Mouse (Mus musculus) kidney, postnatal 14 days (tissue): ENCODE measurements around the gene Ppp2r2d.
A peak's percentile ranks its signal among the peaks of the same experiment; 100 is the strongest.

Experiments
- DNase-seq: peaks from one replicate; pipeline ENCODE4 v3.0.0; 2022; ENCODE audit warnings: mixed read lengths

The Ppp2r2d gene

DNA sequence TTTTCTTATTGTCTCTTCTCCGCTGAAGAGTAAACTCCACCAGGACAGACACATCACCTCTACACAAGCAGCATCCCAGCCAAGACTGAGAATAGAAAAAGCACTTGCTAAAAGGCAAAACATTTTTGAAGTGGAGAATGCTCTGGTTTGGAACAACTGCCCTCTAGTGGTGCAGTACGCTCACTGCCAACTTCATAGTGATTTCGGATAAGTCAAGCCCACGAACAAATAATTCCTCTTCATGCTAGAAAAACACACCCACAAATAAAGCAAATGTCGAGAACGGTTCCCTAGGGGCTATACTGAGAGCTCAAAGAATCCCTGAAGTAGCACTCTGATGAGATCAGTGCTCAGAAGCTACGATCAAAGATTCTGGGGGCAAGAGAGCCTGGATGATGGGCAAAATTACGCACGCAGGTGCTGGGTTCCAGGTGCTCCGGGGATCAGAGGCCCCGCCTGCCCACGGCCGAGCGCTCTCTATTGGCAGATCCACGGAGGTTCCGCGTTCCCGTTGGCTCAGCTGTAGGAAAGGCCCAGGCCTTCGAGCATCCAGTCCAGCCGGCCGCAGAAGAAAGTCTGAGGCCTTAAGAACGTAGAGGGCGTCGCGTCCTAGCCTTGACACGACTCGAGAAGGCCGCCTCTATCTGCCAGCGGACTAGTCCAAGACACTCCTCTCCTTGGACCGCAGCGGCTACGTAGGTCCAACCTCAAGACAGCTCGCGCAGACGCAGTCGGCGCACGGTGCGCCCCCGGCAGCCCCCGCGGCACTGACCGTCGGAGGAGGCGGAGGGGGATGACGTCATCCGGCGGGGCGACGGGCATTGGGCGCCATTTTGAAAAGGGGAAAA is at the start of gene Ppp2r2d, which contains the start of gene Mapk1ip1:
TSS of gene Ppp2r2d (plus strand) at position 536 of the 848 bp plus-strand sequence.
TSS of gene Mapk1ip1 (minus strand) at position 730 of the 848 bp plus-strand sequence.
- peak; percentile 98 for DNase-seq

DNA sequence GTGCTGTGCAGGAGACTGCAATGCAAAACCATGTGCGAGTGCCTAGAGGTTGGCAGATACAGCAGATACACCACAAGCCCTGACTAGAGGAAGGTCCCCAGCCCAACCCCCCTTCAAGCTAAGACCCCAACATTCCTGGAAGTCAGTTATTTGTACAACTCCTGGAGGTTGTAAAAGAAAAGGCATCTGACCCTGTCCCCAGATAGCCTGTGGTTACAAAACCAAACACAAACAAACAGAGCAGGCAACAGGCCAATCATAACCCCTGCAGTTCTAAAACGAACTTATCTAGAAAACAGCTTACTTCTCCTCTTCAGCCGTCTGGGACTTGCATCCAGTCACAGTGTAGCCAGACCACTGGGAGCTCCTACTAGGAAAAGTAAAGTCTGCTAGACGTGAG is 42.5 kb upstream of the Ppp2r2d start:
- peak; percentile 64 for DNase-seq

GRCm38 (mm10) chr7:138807146-138807545 is 38.7 kb upstream of the Ppp2r2d start:
- DNase-seq: no peak

DNA sequence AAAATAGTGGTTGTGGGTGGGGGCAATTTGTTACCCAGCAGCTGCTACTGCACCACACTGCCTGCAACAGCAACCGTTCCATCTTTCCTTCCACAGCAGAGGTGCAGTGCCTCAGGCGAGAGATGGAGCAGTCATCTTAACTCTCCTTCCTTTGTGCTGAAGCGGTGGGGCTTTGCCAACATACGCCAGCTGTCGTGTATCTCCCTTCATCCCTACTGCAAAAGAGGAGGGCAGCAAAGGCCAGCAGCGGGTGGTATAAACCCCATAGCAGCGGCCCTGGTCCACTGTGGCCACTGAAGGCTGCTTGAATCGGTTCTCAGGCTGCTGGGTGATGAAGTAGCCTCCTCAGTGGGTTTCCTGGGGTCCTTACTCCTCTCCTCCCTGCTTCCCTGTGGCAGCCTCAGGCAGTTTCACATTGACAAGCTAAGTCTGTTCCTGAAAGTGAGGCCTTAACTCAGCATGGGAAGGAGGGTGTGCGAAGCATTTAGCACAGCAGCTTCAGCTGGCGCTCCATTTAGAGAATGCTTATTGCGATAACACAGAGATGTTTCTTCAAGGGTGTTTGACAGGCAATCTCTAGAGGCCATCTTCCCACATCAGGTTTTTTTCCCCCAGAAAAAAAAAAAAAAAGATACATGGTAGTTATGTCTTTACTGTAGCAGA is 32.5 kb upstream of the Ppp2r2d start:
- no peak for DNase-seq

DNA sequence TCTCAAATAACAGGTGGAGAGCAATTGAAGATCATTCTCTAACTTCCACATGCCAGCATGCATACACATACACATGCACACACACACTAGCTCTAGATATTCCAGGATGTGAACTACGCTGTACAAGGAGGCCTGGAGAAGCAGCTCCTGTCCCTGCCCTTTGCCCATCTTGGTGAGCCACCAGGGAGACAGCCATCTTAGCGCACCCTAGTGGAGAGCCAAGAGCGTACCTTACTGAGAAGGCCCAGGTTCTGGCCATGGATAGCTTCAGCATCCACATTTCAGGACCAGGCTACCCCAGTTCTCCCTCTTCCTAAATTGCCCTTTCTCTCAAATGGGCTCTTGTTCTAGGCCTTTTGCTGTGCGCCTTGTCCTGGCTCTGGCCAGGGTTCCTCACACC is 27.6 kb upstream of the Ppp2r2d start:
- DNase-seq: no peak

GRCm38 (mm10) chr7:138824423-138824822 is 21.5 kb upstream of the Ppp2r2d start:
- DNase-seq: no peak

DNA sequence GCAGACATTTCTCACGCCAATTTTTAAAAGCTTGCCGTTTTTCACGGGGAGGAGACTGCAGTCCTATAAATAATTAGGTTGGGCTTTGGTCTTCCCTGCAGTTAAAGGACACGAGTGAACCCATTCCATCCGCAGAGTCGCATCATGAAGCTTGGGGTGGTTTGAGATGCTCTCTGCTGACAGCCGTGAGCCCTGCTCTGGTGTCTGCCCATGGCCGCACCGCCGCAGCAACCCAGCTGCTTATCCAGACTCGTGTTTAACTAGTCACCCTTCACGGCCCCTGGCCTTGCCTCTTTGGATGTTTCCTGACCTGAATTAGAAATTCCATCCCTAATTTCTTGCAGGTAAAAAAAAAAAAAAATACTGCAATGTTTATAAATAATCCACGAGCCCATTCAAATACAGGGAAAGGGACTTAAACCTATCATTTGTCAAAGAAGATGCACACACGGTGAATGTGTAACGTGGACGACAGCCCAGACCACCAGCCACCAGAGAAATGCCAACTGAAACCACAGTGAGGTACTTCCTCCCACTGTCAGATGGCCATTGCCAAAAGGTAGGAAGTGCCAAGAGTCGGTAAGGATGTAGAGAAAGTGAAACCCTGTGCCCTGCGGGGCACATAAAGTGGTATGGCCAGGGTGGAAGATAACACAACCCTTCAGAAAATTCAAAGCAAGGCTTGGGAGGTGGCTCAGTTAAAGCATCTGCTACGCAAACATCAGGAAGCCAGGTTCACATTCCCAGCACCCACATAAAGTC is 20.7 kb upstream of the Ppp2r2d start:
- DNase-seq: no peak

DNA sequence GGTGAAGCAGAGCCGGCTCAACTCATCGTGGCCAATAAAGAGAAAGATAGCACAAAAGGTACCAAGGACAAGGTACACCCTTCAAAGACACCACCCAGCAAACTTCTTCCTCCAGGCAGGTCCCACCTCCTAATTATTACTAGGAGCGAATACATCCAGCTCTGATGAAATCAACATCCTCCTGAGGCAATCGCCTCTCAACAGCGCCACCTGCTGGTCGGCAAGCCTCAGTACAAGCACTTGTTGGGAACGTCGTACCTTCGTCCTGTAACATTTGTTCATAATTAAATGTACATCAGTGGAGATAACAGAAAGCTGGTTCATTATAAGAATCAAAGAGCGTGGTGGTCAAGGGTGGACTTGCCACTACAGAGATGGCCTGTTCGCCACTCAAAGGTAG is 18.1 kb upstream of the Ppp2r2d start:
- DNase-seq: peak; percentile 68

DNA sequence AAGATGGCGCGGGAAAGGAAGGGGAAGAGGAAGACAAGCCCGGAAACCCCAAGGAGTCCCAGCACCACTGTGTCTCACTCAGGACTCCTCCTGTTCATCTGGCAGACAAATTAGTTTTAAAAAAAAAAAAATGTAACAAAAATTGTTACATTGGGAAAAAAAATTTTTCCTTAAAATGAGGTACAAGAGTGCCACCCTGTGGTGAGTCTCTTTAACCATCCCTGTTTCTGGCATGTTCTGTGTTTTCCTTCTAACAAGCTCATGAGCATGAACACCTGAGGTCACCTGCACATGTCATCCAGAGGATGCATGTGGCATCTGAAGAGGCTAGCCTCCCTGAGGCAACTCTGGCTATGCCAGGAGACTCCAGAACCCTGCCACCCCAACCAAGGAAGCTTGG is 10.9 kb upstream of the Ppp2r2d start:
- no peak for DNase-seq

- peak; percentile 84 for DNase-seq
Observed at GRCm38 (mm10) chr7:138840594-138841021, 5.3 kb upstream of the Ppp2r2d start.

- no peak for DNase-seq
Observed at GRCm38 (mm10) chr7:138841436-138842151, 4.3 kb upstream of the Ppp2r2d start.

- DNase-seq: no peak
Observed at GRCm38 (mm10) chr7:138843421-138843820, 2.5 kb upstream of the Ppp2r2d start.

GRCm38 (mm10) chr7:138845111-138845510 is 768 bp upstream of the Ppp2r2d start:
- no peak for DNase-seq

DNA sequence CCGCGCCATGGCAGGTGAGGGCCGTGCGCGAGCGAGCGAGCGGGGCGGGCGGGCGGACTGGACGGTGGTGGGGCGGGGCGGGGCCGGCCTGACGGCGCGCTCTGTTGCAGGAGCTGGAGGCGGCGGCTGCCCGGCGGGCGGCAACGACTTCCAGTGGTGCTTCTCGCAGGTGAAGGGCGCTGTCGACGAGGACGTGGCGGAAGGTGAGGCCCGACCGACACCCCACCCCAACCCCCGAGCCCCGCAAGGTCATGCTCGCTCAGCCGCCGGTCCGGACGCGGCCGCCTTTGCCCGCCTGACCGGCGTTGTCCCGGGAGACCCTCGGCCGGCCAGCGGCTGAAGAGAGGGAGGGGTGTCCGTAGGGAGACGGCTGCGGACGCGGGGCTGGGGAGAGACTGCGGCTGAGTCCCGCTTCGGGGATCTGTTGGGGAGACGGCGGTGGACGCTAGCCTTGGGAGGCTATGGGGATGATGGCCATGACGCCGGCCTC is 668 bp downstream of the Ppp2r2d start:
- no peak for DNase-seq

DNA sequence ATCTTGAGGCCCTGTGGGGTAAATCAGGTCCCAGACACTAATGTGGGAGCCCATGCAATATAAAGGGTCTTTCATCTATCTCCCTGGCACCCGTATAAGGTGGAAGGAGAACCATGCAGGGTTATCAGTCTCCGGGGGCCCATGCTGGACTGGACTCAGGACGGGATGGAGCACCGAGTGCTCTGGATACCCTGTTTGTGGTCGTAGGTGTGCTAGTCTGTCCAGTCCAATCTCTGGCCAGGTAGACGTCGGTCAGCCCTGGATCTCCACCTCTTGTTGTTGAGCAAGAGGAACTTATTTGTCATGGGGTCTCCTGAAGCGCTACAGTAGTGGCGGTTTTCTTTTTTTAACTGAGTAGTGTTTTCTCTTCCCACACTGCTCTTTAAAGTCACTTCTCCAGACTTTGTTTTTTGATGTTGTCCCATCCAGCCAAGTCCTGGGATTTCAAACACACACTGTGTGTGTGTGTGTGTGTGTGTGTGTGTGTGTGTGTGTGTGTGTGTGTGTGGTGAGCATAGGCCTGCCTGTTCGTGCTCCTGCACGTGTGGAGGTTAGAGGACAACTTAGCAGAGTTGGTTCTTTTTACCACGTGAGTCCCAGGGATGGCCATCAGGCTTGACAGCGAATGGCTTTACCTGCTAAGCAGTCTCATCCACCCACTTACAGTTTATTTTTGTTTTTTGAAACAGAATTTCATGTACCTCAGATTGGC is 1.6 kb downstream of the Ppp2r2d start:
- DNase-seq: no peak

- DNase-seq: no peak
Observed at GRCm38 (mm10) chr7:138848028-138848920, 2.4 kb downstream of the Ppp2r2d start.

GRCm38 (mm10) chr7:138850083-138850482 is 4.2 kb downstream of the Ppp2r2d start:
- DNase-seq: no peak

DNA sequence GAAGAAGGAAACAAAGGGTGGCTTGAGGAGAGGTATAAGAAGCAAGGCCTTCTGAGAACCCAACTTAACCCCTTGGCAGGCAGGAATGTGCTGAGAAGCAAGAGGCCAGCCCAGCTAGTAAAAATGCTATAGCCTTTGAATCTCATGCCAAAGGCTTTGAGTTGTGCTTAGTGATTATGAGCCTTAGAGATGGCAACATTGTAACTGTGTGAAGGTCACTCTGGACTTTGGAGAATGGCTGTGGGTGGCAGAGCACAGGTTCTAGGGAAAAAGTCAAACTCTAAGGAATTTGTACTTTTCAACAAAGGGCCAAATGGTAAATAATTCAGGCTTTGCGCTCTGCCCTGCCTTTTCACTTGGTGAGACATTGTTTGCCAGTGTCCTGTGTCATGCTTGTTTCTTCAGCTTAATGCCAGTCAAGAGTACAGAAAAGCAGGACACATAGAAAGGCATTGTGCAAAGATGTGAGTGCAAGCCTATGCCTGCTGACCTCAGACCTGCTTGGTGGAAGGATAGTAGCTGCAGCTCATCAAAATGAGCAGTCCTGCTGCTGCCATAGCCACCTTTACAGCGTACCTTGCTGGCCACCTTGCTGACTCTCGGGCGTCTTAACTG is 7.6 kb downstream of the Ppp2r2d start:
- no peak for DNase-seq

DNA sequence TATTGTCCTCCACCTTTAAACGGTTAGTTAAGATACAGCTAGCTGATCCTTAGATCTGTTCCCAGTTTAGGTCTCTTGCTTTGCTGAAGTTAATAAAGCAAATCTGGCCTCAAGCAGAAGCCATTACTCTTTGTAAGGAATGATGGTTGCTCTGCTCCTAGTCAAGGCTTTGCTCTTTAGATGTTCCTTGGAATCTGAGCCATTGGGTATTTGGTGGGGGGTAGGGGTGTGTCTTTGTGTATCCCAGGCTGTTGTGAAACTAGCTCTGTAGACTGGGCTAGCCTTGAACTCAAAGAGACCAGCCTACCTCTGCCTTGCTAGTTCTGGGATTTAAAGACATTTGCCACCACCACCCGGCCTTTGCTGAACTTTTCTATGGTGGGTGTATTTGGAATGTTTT is 8.3 kb downstream of the Ppp2r2d start:
- DNase-seq: no peak

DNA sequence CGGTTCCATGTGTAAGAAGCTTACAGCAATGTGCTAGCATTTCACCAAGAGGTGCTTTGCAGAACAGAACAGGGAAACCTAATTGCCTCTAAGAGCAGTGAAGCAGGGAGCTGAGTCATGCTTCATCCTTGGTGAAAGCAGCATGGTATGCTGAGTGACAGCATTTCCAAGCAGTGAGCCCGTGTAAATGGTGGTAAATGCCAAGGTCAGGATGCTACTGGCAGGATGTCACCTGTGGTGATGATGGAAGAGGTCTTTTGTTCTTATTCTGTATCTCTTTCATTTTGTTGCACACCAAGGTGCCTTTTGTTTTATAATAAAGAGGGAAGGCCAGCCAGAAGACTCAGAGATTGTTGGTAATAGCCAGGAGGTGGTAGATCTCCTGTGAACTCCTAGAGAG is 10.8 kb downstream of the Ppp2r2d start:
- DNase-seq: no peak
